Mouse (Mus musculus): ENCODE measurements around the gene Gprin1. TPM values are rescaled to one million over a fixed set of nuclear protein-coding genes. Genes with fewer than 3 reads are reported as not detected.

Gene Gprin1
- total and polyA plus RNA-seq, 3 experiments = not detected

DNA sequence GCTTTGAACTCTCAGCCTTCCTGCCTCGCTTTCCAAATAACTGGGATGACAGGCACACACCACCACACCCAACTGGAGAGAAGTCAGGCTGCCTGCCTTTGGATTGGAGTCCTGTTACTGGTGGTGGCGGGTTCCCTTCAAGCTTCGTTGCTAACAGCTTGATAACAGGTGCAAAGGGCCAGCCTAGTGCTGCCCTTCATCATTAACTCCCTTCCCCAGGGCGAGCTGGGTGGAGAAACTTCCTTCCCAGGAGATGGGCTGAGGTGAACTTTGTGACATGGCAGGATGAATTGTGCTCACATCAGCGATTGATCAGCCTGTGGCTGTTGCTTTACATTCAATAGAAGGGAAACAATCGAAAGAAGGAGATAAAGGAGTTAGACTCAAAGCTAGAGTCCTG lies 44.8 kb downstream of the Gprin1 start:
- Histone ChIP-seq H3K79me2 (ENCODE audit: control insufficient read depth, insufficient read depth, low read length, poor library complexity) (no peaks in the 10 kb centered on the region), H3K27me3 (ENCODE audit: control insufficient read depth in 1 of 2, insufficient read depth in 2 of 2, low read length in 2 of 2) (no peaks in the 10 kb centered on the region; a peak in 1 of 4 replicates), H3K4me3 (ENCODE audit: control insufficient read depth in 1 of 2, insufficient read depth in 1 of 2, low read depth in 2 of 2, low read length in 2 of 2) (no peak overlapping the region), H3K36me3 (ENCODE audit: control insufficient read depth in 1 of 2, insufficient read depth in 2 of 2, low read length in 2 of 2) (no peaks in the 10 kb centered on the region), H3K4me1 (ENCODE audit: control insufficient read depth in 1 of 2, insufficient read depth in 2 of 2, low read length in 2 of 2) (no peaks in the 10 kb centered on the region), H3K27ac (ENCODE audit: control insufficient read depth, low read depth, low read length) (no peak overlapping the region), H3K9ac (ENCODE audit: control insufficient read depth, low read depth, low read length, poor library complexity, severe bottlenecking) (no peak overlapping the region), H3K9me3 (replicated peaks; ENCODE audit: insufficient read depth, low read length) (no peaks in the 10 kb centered on the region)
- no peak for TF ChIP-seq E2F4 (IDR thresholded peaks at IDR 0.05; ENCODE audit: borderline replicate concordance, low read depth, low read length)
- no peak for TF ChIP-seq MYC (IDR thresholded peaks at IDR 0.05; ENCODE audit: low read depth, low read length)
- TF ChIP-seq NRF1 (IDR thresholded peaks at IDR 0.05; ENCODE audit: insufficient read depth, low read depth, low read length, poor library complexity, severe bottlenecking) = no peak
- TF ChIP-seq ELF1 (IDR thresholded peaks at IDR 0.05; ENCODE audit: low read depth, low read length) = no peak
- no peak for TF ChIP-seq TAL1 (IDR thresholded peaks at IDR 0.05; ENCODE audit: low read length)
- TF ChIP-seq MAZ (IDR thresholded peaks at IDR 0.05; ENCODE audit: low read depth, low read length) = no peak
- no peak for TF ChIP-seq HCFC1 (IDR thresholded peaks at IDR 0.05; ENCODE audit: low read depth, low read length)
- TF ChIP-seq ZNF384 (IDR thresholded peaks at IDR 0.05; ENCODE audit: low read depth, low read length) = no peak
- no peak for TF ChIP-seq GABPA (IDR thresholded peaks at IDR 0.05; ENCODE audit: low read depth, low read length)
- TF ChIP-seq MAX (IDR thresholded peaks at IDR 0.05; ENCODE audit: low read length) = no peak
- no peak for TF ChIP-seq POLR2AphosphoS2 (IDR thresholded peaks at IDR 0.05; ENCODE audit: low read length)
- no peak for TF ChIP-seq USF1 (IDR thresholded peaks at IDR 0.05; ENCODE audit: low read depth, low read length)
- no peak for TF ChIP-seq SIN3A (IDR thresholded peaks at IDR 0.05; ENCODE audit: low read length)
- TF ChIP-seq BHLHE40 (IDR thresholded peaks at IDR 0.05; ENCODE audit: borderline replicate concordance, low read depth, low read length) = no peak
- no peak for TF ChIP-seq RCOR1 (IDR thresholded peaks at IDR 0.05; ENCODE audit: low read depth, low read length)
- TF ChIP-seq MAFK (IDR thresholded peaks at IDR 0.05; ENCODE audit: borderline replicate concordance, low read depth, low read length) = no peak
- TF ChIP-seq CHD2 (IDR thresholded peaks at IDR 0.05; ENCODE audit: low read length) = no peak
- no peak for TF ChIP-seq CHD1 (IDR thresholded peaks at IDR 0.05; ENCODE audit: low read depth, low read length)
- TF ChIP-seq MYB (IDR thresholded peaks at IDR 0.05; ENCODE audit: low read depth, low read length) = no peak
- TF ChIP-seq GATA1 (IDR thresholded peaks at IDR 0.05; ENCODE audit: low read depth, low read length) = no peak
- no peak for DNase-seq (ENCODE audit: low read depth, low spot score)

DNA sequence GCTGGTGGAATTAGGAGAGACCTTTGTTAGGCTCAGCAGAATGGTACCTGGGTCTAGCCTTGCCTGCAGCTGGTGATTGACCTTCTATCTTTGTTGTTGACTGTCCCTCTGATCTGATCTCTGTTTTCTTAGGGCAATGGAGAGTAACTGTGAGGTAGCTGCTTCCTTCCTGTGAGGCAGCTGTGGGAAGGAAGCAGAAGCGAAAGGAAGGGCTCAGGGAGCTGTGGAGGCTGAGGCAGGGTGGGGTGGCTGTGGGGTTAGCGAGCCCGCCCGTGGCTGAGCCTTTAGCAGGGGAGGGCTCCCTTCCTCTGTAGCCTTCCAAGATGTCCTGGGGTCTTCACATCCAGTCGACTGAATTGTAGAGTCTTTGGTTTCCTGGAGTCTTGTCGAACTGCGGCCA lies 47.2 kb downstream of the Gprin1 start:
- Histone ChIP-seq H3K27me3 (ENCODE audit: control insufficient read depth in 1 of 2, insufficient read depth in 2 of 2, low read length in 2 of 2) (no peaks in the 10 kb centered on the region; a peak in 2 of 4 replicates), H3K9ac (ENCODE audit: control insufficient read depth, low read depth, low read length, poor library complexity, severe bottlenecking) (no peak overlapping the region), H3K36me3 (ENCODE audit: control insufficient read depth in 1 of 2, insufficient read depth in 2 of 2, low read length in 2 of 2) (no peaks in the 10 kb centered on the region), H3K9me3 (replicated peaks; ENCODE audit: insufficient read depth, low read length) (no peaks in the 10 kb centered on the region), H3K4me1 (ENCODE audit: control insufficient read depth in 1 of 2, insufficient read depth in 2 of 2, low read length in 2 of 2) (no peaks in the 10 kb centered on the region), H3K27ac (ENCODE audit: control insufficient read depth, low read depth, low read length) (no peak overlapping the region), H3K4me3 (ENCODE audit: control insufficient read depth in 1 of 2, insufficient read depth in 1 of 2, low read depth in 2 of 2, low read length in 2 of 2) (no peak overlapping the region), H3K79me2 (ENCODE audit: control insufficient read depth, insufficient read depth, low read length, poor library complexity) (no peaks in the 10 kb centered on the region)
- DNase-seq (ENCODE audit: low read depth, low spot score) = no peak
- TF ChIP-seq SMC3 (IDR thresholded peaks at IDR 0.05; ENCODE audit: low read depth, low read length) (no peak), ZC3H11A (IDR thresholded peaks at IDR 0.05; ENCODE audit: low read depth, low read length) (no peak), CTCF (IDR thresholded peaks at IDR 0.05 in 2 of 3, conservative IDR thresholded peaks at IDR 0.05 in 1 of 3; ENCODE audit: control insufficient read depth in 1 of 3, insufficient read depth in 1 of 3, low read depth in 2 of 3, low read length in 3 of 3, poor library complexity in 1 of 3, severe bottlenecking in 1 of 3) (no peak), MYB (IDR thresholded peaks at IDR 0.05; ENCODE audit: low read depth, low read length) (no peak), NRF1 (IDR thresholded peaks at IDR 0.05; ENCODE audit: insufficient read depth, low read depth, low read length, poor library complexity, severe bottlenecking) (no peak), HCFC1 (IDR thresholded peaks at IDR 0.05; ENCODE audit: low read depth, low read length) (no peak), MEF2A (IDR thresholded peaks at IDR 0.05; ENCODE audit: extremely low read depth, insufficient replicate concordance, low read depth, low read length, poor library complexity, severe bottlenecking) (no peak), ELF1 (IDR thresholded peaks at IDR 0.05; ENCODE audit: low read depth, low read length) (no peak), ZMIZ1 (IDR thresholded peaks at IDR 0.05; ENCODE audit: low read depth, low read length) (no peak), TAL1 (IDR thresholded peaks at IDR 0.05; ENCODE audit: low read length) (no peak), MAZ (IDR thresholded peaks at IDR 0.05; ENCODE audit: low read depth, low read length) (no peak), USF2 (IDR thresholded peaks at IDR 0.05; ENCODE audit: borderline replicate concordance in 1 of 2, insufficient read depth in 1 of 2, low read depth in 1 of 2, low read length in 2 of 2) (no peak), GATA1 (IDR thresholded peaks at IDR 0.05; ENCODE audit: low read depth, low read length) (no peak), USF1 (IDR thresholded peaks at IDR 0.05; ENCODE audit: low read depth, low read length) (no peak), MYC (IDR thresholded peaks at IDR 0.05; ENCODE audit: low read depth, low read length) (no peak), ZNF384 (IDR thresholded peaks at IDR 0.05; ENCODE audit: low read depth, low read length) (no peak)
